Mouse (Mus musculus) hindbrain, embryonic 16.5 days (tissue): ENCODE results near the gene Dnpep. TPM values are rescaled to one million over a fixed set of nuclear protein-coding genes. Genes with fewer than 3 reads are reported as not detected.

Experiments used
- ATAC-seq: fragments of 200-750 bp; cut with Nextera tagmentation; 2 replicates; pipeline ENCODE4 v1.8.0; 2017; ENCODE audit warnings: moderate TSS enrichment, moderate library complexity
- H3K27ac ChIP-seq: fragments of 300-500 bp; sonication (generic); 2 replicates; pipeline ENCODE4 v1.5.1; 2014; ENCODE audit warnings: low read depth, mild to moderate bottlenecking, control low read depth, low read length, moderate library complexity
- H3K27me3 ChIP-seq: fragments of 300-500 bp; sonication (generic); replicated peaks from 2 replicates; pipeline ENCODE4 v1.6.1; 2014; ENCODE audit warnings: low read length; ENCODE audit not compliant: control insufficient read depth, insufficient read depth
- H3K36me3 ChIP-seq: fragments of 300-500 bp; sonication (generic); 2 replicates; pipeline ENCODE4 v1.6.1; 2014; ENCODE audit warnings: mild to moderate bottlenecking, low read length, moderate library complexity, mixed read lengths; ENCODE audit not compliant: control insufficient read depth, insufficient read depth
- H3K4me1 ChIP-seq: fragments of 300-500 bp; sonication (generic); 2 replicates; pipeline ENCODE4 v1.6.1; 2014; ENCODE audit warnings: low read depth, low read length; ENCODE audit not compliant: control insufficient read depth, insufficient read depth
- H3K4me2 ChIP-seq: fragments of 300-500 bp; sonication (generic); 2 replicates; pipeline ENCODE4 v1.6.1; 2014; ENCODE audit warnings: mild to moderate bottlenecking, low read length, control low read depth, moderate library complexity
- H3K4me3 ChIP-seq: fragments of 300-500 bp; sonication (generic); 2 replicates; pipeline ENCODE4 v1.5.1; 2014; ENCODE audit warnings: mild to moderate bottlenecking, low read length, control low read depth, moderate library complexity
- H3K9ac ChIP-seq: fragments of 300-500 bp; sonication (generic); 2 replicates; pipeline ENCODE4 v1.6.1; 2014; ENCODE audit warnings: low read depth, mild to moderate bottlenecking, control low read depth, low read length, moderate library complexity
- H3K9me3 ChIP-seq: fragments of 300-500 bp; sonication (generic); 2 replicates; pipeline ENCODE4 v1.6.1; 2014; ENCODE audit warnings: mild to moderate bottlenecking, low read length, moderate library complexity; ENCODE audit not compliant: control insufficient read depth
- WGBS: fragments of 180-500 bp; shearing (Covaris S2); extraction: QIAGEN DNeasy Blood & Tissue Kit; methylation state at CpG from one replicate; pipeline ENCODE4 v1.1.7; 2014; 5-methylcytosine and 5-hydroxymethylcytosine counted together
- polyA plus RNA-seq: library from polyadenylated mRNA; unstranded; fragments of >200 nt; fragmentation: Nextera tagmentation; extraction: Ambion mirVana; gene quantifications from 2 replicates; pipeline ENCODE4 v1.2.1, GENCODE M21; 2015

Gene Dnpep
- polyA plus RNA-seq, 1 experiment from 2014 or later, result 150 TPM

GRCm38 (mm10) chr1:75338091-75338694 lies 20.4 kb upstream of the Dnpep start:
- peak; percentile 10; the same call in 1 of the 2 replicates for ATAC-seq
- Histone ChIP-seq H3K36me3 (no peaks in the 10 kb centered on the region), H3K9ac (no peak overlapping the region), H3K27me3 (0 out of 2 replicates have a peak, but pooled peaks cover 3% of the 10 kb centered on the region), H3K4me1 (peaks cover 20% of the 10 kb centered on the region), H3K4me2 (no peak overlapping the region; the same call in 1 of the 2 replicates), H3K9me3 (no peaks in the 10 kb centered on the region), H3K4me3 (no peak overlapping the region), H3K27ac (no peak overlapping the region)
- 21% methylated on average over 11 of the region's 11 CpGs for WGBS

DNA sequence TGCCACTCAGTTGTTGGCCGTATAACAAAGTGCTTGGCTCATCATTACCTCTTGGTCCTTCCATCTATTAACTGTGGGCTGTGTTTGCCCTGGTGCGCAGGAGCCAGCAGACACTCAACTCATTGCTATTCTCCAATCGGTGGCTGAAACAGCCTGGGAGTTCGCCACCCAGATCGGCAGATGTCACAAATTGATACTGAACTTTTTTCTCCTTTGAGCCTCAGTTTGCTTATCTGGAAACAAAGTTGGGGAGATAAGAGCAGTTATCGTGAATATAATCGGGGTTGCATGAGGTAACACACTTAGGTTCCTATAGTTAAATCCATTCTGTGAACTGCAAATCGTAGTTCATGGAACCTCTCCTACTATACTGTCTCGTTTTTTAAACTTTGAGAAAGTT lies 19.3 kb upstream of the Dnpep start:
- Histone ChIP-seq H3K27me3 (0 out of 2 replicates have a peak, but pooled peaks cover 3% of the 10 kb centered on the region), H3K4me3 (no peak overlapping the region), H3K9me3 (no peaks in the 10 kb centered on the region), H3K9ac (no peak overlapping the region), H3K4me2 (no peak overlapping the region), H3K36me3 (no peaks in the 10 kb centered on the region), H3K4me1 (peaks cover 20% of the 10 kb centered on the region), H3K27ac (no peak overlapping the region)
- WGBS, result 82% methylated on average over 9 of the region's 9 CpGs
- no peak for ATAC-seq

GRCm38 (mm10) chr1:75336461-75336860 lies 18.7 kb upstream of the Dnpep start:
- H3K27ac ChIP-seq, result no peak overlapping the region
- H3K4me3 ChIP-seq, result no peak overlapping the region
- no peak overlapping the region for H3K4me2 ChIP-seq
- ATAC-seq, result no peak
- no peak overlapping the region for H3K9ac ChIP-seq
- H3K27me3 ChIP-seq, result no peaks in the 10 kb centered on the region
- WGBS, result 79% methylated on average over 3 of the region's 3 CpGs
- H3K4me1 ChIP-seq, result peaks cover 20% of the 10 kb centered on the region
- H3K36me3 ChIP-seq, result no peaks in the 10 kb centered on the region
- H3K9me3 ChIP-seq, result no peaks in the 10 kb centered on the region

DNA sequence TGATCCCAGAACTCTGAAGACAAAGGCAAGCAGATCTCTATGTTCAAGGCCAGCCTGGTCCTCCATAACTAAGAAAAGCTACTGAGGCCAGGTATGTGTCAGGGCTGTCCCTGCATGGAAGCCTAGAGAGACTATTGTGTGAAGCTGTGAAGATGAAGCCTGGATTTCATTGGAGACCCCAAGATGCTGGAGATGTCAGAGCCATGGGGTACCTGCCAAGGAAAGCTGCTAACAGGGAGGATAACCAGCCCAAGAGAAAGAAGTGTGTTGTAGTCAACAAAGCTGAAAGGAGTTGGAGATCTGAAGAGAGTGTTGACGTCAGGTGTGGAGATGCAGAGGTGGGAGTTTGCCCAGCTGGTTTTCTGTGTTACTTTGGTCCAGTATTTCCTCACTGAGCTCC lies 13.5 kb upstream of the Dnpep start:
- ATAC-seq, result no peak
- no peaks in the 10 kb centered on the region for H3K27me3 ChIP-seq
- H3K4me3 ChIP-seq, result no peak overlapping the region
- no peaks in the 10 kb centered on the region for H3K9me3 ChIP-seq
- H3K27ac ChIP-seq, result no peak overlapping the region
- H3K36me3 ChIP-seq, result no peaks in the 10 kb centered on the region
- no peaks in the 10 kb centered on the region for H3K4me1 ChIP-seq
- H3K9ac ChIP-seq, result no peak overlapping the region
- H3K4me2 ChIP-seq, result no peak overlapping the region
- WGBS, result 96% methylated on average over 1 of the region's 1 CpGs

DNA sequence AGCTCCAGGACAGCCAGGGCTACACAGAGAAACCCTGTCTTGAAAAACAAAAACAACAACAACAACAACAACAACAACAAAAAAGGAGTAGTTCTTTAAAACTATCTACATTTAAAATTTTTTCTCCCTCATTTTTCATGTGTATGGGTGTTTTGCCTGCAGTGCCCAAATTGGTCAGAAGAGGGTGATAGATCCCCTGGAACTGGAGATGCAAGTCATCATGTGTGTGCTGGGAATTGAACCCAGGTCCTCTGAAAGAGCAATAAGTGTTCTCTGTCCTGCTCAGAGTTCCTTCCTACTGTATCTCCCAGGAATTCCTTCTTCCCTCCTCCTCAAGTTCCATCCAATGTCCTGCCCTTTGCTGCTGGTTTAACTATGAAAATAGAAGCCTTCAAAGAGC lies 9.7 kb upstream of the Dnpep start:
- Histone ChIP-seq H3K4me1 (no peaks in the 10 kb centered on the region), H3K9me3 (no peaks in the 10 kb centered on the region), H3K27ac (no peak overlapping the region), H3K4me3 (no peak overlapping the region), H3K4me2 (no peak overlapping the region), H3K36me3 (no peaks in the 10 kb centered on the region), H3K9ac (no peak overlapping the region), H3K27me3 (no peaks in the 10 kb centered on the region)
- ATAC-seq, result no peak

DNA sequence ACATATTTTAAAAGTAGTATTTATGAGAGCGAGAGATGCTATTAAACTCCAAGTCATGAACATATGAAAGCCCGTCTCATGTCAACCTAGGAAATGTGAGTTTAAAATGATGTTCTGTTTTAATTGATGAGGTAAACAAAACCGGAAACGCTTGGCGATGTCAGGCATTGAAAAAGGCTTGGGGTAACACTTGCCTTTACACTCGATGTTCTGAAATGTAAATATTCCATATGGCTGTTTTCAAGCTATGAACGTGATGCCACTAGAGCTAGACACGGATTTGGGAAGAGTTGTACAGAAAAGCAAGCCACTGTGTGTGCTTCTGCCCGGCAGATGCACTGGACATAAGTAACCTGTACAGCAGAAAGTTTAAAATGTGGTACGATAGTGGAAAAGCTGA lies 1.4 kb upstream of the Dnpep start:
- no peaks in the 10 kb centered on the region for H3K9me3 ChIP-seq
- ATAC-seq, result no peak
- WGBS, result 93% methylated on average over 10 of the region's 10 CpGs
- peaks cover 7% of the 10 kb centered on the region for H3K36me3 ChIP-seq
- no peak overlapping the region for H3K27ac ChIP-seq
- H3K4me2 ChIP-seq, result no peak overlapping the region
- H3K4me1 ChIP-seq, result peaks cover 6% of the 10 kb centered on the region
- no peak overlapping the region for H3K4me3 ChIP-seq
- H3K9ac ChIP-seq, result no peak overlapping the region
- H3K27me3 ChIP-seq, result no peaks in the 10 kb centered on the region

DNA sequence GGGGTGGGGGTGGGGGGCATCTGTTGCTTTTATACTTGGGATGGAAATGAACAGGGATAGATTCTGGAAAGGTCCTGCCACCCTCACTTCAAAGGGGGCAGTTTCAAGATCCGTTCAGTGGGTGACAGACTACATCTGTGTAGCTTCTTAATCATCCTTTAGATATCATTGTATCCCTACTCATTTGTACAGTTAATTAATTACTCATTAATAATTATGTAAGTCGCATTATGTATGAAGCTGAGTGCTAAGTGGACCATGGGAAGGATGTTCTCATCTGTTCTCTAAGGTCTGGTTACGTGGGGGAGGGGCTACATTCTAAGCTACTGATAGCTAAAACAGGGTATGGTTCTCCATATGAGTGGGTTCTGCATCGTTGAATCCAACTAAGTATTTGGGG lies 946 bp upstream of the Dnpep start:
- 94% methylated on average over 4 of the region's 4 CpGs for WGBS
- Histone ChIP-seq H3K9me3 (no peaks in the 10 kb centered on the region), H3K36me3 (peaks cover 10% of the 10 kb centered on the region), H3K4me3 (no peak overlapping the region), H3K27ac (no peak overlapping the region), H3K4me1 (peaks cover 6% of the 10 kb centered on the region), H3K9ac (no peak overlapping the region), H3K4me2 (no peak overlapping the region), H3K27me3 (no peaks in the 10 kb centered on the region)
- ATAC-seq, result no peak

DNA sequence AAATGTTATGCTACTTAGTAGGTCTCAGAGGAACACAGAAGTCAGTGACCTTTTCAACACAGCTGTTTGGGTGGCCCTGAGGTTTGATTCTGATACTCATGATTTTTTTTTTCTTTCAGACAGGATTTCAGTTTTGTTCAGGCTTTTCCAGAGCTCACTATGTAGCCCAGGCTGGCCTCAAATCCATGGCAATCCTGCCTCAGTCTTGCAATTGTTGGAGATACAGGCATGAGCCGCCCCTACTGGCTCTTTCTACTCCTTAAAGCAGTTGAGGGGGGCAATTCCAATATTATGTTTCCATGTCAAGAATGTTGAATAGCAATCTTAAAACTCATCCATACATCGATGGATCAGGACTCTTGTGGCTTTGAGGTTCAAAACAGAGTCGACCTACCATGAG lies 511 bp upstream of the Dnpep start:
- no peaks in the 10 kb centered on the region for H3K27me3 ChIP-seq
- H3K4me2 ChIP-seq, result peak overlapping the region; percentile 45
- peak overlapping the region; percentile 65 for H3K27ac ChIP-seq
- peak overlapping the region; percentile 29 for H3K4me3 ChIP-seq
- 68% methylated on average over 3 of the region's 3 CpGs for WGBS
- ATAC-seq, result no peak
- H3K36me3 ChIP-seq, result peaks cover 11% of the 10 kb centered on the region
- no peaks in the 10 kb centered on the region for H3K9me3 ChIP-seq
- H3K4me1 ChIP-seq, result peaks cover 6% of the 10 kb centered on the region
- H3K9ac ChIP-seq, result peak overlapping the region; percentile 54

GRCm38 (mm10) chr1:75316861-75317240 lies 939 bp downstream of the Dnpep start:
- under 1% methylated on average over 20 of the region's 20 CpGs for WGBS
- H3K4me2 ChIP-seq, result peak overlapping the region; percentile 79
- H3K9me3 ChIP-seq, result no peaks in the 10 kb centered on the region
- peak overlapping the region; percentile 86 for H3K9ac ChIP-seq
- H3K4me1 ChIP-seq, result peaks cover 6% of the 10 kb centered on the region
- peak; percentile 21 for ATAC-seq
- H3K36me3 ChIP-seq, result peaks cover 25% of the 10 kb centered on the region
- H3K27me3 ChIP-seq, result no peaks in the 10 kb centered on the region
- H3K27ac ChIP-seq, result peak overlapping the region; percentile 92
- peak overlapping the region; percentile 77 for H3K4me3 ChIP-seq
